Mouse (Mus musculus) thymus, adult 2 months (tissue): ENCODE measurements around the gene Ap5z1. TPM values are rescaled to one million over a fixed set of nuclear protein-coding genes. Genes with fewer than 3 reads are reported as not detected.

Source experiments
- DNase-seq: peaks from one replicate; pipeline ENCODE4 v3.0.0; 2021
- H3K27ac ChIP-seq: fragments of 200-500 bp; 2 replicates; pipeline ENCODE4 v1.5.1; 2012; ENCODE audit warnings: low read length, control low read depth; ENCODE audit not compliant: control insufficient read depth, insufficient read depth
- H3K27me3 ChIP-seq: fragments of 200-500 bp; 2 replicates; pipeline ENCODE4 v1.6.1; 2012; ENCODE audit warnings: mild to moderate bottlenecking, low read length, moderate library complexity, mixed read lengths; ENCODE audit not compliant: control insufficient read depth, insufficient read depth
- H3K36me3 ChIP-seq: fragments of 200-500 bp; 2 replicates; pipeline ENCODE4 v1.6.1; 2012; ENCODE audit warnings: mild to moderate bottlenecking, low read length, moderate library complexity; ENCODE audit not compliant: control insufficient read depth, insufficient read depth
- H3K4me1 ChIP-seq: fragments of 200-500 bp; replicated peaks from 2 replicates; pipeline ENCODE4 v1.6.1; 2012; ENCODE audit warnings: low read length; ENCODE audit not compliant: control insufficient read depth, insufficient read depth
- H3K4me3 ChIP-seq: fragments of 200-500 bp; 2 replicates; pipeline ENCODE4 v1.5.1; 2012; ENCODE audit warnings: mild to moderate bottlenecking, low read length, control low read depth, moderate library complexity; ENCODE audit not compliant: control insufficient read depth, insufficient read depth
- CTCF ChIP-seq: fragments of 200-500 bp; IDR thresholded peaks from 2 replicates; pipeline ENCODE4 v1.5.1; 2012; ENCODE audit warnings: mild to moderate bottlenecking, control low read depth, low read length, moderate library complexity, borderline replicate concordance; ENCODE audit not compliant: control insufficient read depth, poor library complexity, insufficient read depth; ENCODE audit errors: extremely low read depth
- POLR2A ChIP-seq: fragments of 200-500 bp; IDR thresholded peaks from 2 replicates; pipeline ENCODE4 v1.6.1; 2012; ENCODE audit warnings: mild to moderate bottlenecking, low read length, control low read depth, moderate library complexity; ENCODE audit not compliant: control insufficient read depth, poor library complexity, insufficient read depth; ENCODE audit errors: extremely low read depth
- WGBS: fragments of 180-500 bp; shearing (Covaris S2); methylation state at CpG from one replicate; pipeline ENCODE4 v1.1.7; 2018; 5-methylcytosine and 5-hydroxymethylcytosine counted together
- polyA plus RNA-seq: library from polyadenylated mRNA; depleted of rRNA; stranded (reverse); fragments of >200 nt; gene quantifications from 2 replicates; pipeline ENCODE4 v1.2.3, GENCODE M21; 2012

Gene Ap5z1
- polyA plus RNA-seq, 1 experiment: 75.2 TPM

DNA sequence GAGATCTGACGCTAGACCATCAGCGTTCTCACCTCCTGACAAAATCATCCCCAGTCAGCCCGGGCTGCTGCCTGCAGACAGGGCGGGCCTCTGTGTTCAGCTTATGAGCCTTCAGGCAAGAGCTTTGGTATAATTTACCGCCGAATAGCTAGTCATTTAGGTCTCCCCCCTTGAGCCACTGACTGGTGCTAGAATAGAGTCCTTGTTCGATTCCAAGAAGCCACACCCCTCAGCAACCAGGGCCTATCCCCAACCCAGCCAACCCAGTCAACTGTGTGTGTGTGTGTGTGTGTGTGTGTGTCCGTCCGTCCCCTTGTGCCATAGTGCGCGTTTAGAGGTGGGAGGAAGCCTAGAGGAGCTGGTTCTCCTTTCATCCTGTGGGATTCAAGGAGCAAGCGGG, 32.7 kb upstream of the Ap5z1 start:
- Histone ChIP-seq H3K27ac (no peak overlapping the region), H3K27me3 (no peaks in the 10 kb centered on the region), H3K4me3 (no peak overlapping the region), H3K4me1 (peaks cover 7% of the 10 kb centered on the region), H3K36me3 (peaks cover 10% of the 10 kb centered on the region)
- 95% methylated on average over 12 of the region's 12 CpGs for WGBS
- TF ChIP-seq POLR2A (no peak), CTCF (no peak)
- DNase-seq: no peak

DNA sequence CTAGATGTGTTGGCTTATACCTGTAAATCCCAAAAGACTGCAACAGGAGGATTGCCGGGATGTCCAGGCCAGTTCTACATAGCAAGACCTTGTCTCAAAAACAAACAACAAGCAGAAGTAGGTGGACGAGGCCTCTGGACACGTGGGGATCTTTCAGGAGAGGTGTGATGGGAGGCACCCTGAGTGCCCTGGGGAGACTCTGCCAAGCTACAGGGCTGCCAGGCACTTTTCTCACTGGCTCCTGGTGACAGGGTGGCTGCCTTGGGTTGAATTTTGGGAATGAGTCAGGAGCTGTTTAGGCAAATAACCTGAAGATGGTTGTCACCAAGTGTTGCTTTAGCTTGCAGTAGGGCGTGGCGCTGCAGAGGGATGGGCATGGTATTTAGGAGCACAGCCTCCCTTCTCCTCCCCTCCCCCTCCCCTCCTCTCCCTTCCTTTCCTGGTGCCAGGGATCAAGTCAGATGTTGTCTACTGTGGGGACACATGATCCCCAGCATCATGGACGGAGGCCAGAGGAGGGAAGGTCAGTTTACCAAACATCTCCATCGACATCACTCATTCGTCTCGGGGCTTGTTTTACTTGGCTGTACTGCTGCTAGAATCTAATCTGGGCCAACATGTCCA, 31.8 kb upstream of the Ap5z1 start:
- DNase-seq: no peak
- Histone ChIP-seq H3K4me3 (no peak overlapping the region), H3K27me3 (no peaks in the 10 kb centered on the region), H3K36me3 (peaks cover 12% of the 10 kb centered on the region), H3K4me1 (0 out of 2 replicates have a peak, but pooled peaks cover 2% of the 10 kb centered on the region), H3K27ac (no peak overlapping the region)
- no peak for TF ChIP-seq POLR2A
- TF ChIP-seq CTCF: no peak
- WGBS: 91% methylated on average over 9 of the region's 9 CpGs

DNA sequence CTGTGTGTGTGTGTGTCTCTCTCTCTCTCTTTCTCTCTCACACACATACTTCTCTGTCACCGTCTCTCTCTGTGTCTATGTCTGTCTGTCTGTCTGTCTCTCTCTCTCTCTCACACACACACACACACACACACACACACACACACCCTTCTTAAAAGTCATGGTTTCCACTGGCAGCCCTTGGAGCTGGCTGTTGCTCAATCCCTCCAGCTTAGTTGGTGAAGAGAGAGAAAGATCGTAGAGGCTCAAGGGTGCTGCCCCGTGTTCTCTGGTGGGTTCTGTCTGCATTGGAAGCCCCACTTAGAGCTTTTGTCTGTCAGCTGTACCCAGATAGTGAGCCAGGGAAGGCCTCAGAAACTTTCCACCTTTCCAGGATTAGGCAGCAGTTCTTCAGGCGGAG, 31.0 kb upstream of the Ap5z1 start:
- Histone ChIP-seq H3K4me3 (no peak overlapping the region), H3K36me3 (peaks cover 12% of the 10 kb centered on the region), H3K27me3 (no peaks in the 10 kb centered on the region), H3K4me1 (0 out of 2 replicates have a peak, but pooled peaks cover 2% of the 10 kb centered on the region), H3K27ac (no peak overlapping the region)
- DNase-seq: no peak
- WGBS: 93% methylated on average over 4 of the region's 4 CpGs
- TF ChIP-seq CTCF (no peak), POLR2A (no peak)

DNA sequence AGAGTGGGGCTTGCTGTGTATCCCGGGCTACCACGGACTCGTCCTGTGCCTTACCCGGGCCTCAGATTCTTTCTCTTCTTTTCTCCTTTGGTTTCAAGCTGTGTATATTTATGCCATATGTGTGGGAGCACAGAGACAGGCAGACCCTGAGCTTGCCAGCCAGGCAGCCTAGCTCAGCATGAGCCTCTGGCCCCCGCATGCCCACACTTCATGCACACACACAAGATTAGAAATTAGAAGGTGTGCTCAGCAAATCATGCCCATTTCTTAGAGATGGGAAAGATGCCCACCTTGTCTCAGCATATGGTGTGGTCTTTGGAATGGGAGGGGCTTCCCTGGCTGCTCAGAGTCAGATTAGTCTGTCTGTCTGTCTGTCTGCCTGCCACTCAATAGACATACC, 29.7 kb upstream of the Ap5z1 start:
- Histone ChIP-seq H3K27me3 (no peaks in the 10 kb centered on the region), H3K4me3 (no peak overlapping the region), H3K27ac (no peak overlapping the region), H3K4me1 (peaks cover 4% of the 10 kb centered on the region; the same call in 1 of the 2 replicates), H3K36me3 (peaks cover 12% of the 10 kb centered on the region)
- WGBS: 94% methylated on average over 5 of the region's 5 CpGs
- TF ChIP-seq POLR2A (no peak), CTCF (no peak)
- DNase-seq: no peak

DNA sequence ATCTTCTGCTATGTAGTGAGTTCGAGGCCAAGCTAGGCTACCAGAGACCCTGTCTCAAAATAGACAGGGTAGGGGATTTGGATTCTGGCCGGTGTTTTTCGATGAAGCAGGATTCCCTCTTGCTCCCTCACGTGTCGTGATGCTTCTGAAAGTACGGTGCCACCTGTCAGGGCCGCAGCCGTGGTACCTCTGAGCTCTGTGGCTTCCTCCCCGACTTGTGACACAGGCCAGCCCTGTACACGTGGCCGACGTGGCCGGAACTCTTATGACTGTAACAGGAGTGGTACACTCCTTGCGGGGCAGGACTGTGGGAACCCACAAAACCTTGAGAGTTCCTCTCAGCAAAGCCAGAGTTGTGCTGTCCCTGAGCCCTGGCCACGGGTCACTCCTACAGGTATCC, 28.0 kb upstream of the Ap5z1 start:
- TF ChIP-seq POLR2A (no peak), CTCF (no peak)
- 92% methylated on average over 15 of the region's 15 CpGs for WGBS
- no peak overlapping the region for H3K4me3 ChIP-seq
- H3K27me3 ChIP-seq: no peaks in the 10 kb centered on the region
- peaks cover 12% of the 10 kb centered on the region for H3K36me3 ChIP-seq
- DNase-seq: peak; percentile 36
- no peak overlapping the region for H3K27ac ChIP-seq
- peaks cover 15% of the 10 kb centered on the region for H3K4me1 ChIP-seq

DNA sequence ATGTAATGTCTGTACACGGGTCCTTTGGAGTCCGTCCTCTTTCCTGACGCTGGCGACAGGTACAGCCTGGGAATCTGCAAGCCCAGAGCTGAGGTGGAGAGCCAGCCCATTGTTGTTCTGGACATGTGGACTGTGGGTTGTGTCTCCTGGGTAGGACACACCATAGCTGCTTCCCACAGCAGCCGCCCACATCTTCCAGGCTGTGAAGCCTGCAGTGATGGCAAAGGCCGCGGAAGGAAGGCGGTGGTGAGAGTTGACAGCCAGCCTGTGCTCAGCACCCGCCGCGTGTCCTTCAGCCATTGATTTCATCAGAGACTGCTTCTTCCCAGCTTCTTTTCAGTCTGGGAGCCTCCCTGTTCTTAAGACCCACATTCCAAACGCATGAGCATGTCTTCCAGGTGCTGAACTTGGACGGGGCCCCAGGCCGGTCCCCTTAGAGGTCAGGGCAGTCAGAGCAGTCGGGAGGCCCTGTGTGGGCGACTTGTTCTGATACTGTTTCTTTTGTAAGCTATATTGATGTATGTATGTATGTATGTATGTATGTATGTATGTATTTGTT, 25.3 kb upstream of the Ap5z1 start:
- H3K27me3 ChIP-seq: no peaks in the 10 kb centered on the region
- H3K4me1 ChIP-seq: peaks cover 37% of the 10 kb centered on the region
- no peak overlapping the region for H3K4me3 ChIP-seq
- 97% methylated on average over 16 of the region's 16 CpGs for WGBS
- TF ChIP-seq CTCF (no peak), POLR2A (no peak)
- no peak for DNase-seq
- peaks cover 12% of the 10 kb centered on the region for H3K36me3 ChIP-seq
- H3K27ac ChIP-seq: no peak overlapping the region
